ENCODE assay signal across 9 mouse cellular contexts in the genomic region with DNA sequence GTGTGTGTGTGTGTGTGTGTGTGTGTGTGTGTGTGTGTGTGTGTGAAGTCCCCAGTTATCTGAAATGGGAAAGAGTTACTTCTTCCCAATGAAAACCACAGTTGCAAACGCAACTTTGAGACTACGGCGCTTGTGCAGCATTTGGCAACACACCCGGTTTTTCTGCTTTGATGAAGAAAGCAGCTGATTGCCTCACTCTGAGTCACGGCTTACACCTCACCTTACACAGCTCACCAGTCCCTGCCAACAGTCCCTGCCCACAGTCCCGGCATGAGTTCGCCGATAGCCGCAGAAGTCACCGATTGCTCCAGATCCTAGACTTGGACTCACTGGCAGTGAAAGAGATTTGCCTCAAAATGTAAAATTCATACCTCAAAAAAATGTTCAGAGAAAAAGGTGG. TPM values are rescaled to one million over a fixed set of nuclear protein-coding genes. Genes with fewer than 3 reads are reported as not detected.
DNase-seq lines count a peak whose midpoint lies in the region; ATAC-seq and TF ChIP-seq lines count a peak whose summit lies in the region.
"Had no signal": no experiment of that assay in that cellular context is flagged by ENCODE, and none has a peak within 500 bp of the region (broad histone marks: within the 10 kb centered on the region; RNA-seq: fewer than 3 reads in every experiment).

No protein-coding gene starts in this region.

- peak; percentile 76 for DNase-seq in 3134 (ENCODE audit: extremely low read depth, insufficient read length, low spot score)
- DNase-seq in NIH3T3 (ENCODE audit: low read depth) = peak; percentile 91
- DNase-seq in urinary bladder, postnatal 36 days (ENCODE audit: low spot score in 2 of 2) = peak; percentile 66 to 82
- DNase-seq in embryo, embryonic 9.5 days (ENCODE audit: extremely low spot score) = no peak
- no peak for DNase-seq in embryo, embryonic 10.5 days (ENCODE audit: low spot score)

- H3K27me3 ChIP-seq in myocyte (ENCODE audit: control insufficient read depth, insufficient read depth, insufficient read length) = no peaks in the 10 kb centered on the region
- H3K27me3 ChIP-seq: limb, embryonic 13.5 days had no signal

- no peaks in the 10 kb centered on the region for H3K79me2 ChIP-seq in myocyte (ENCODE audit: control insufficient read depth, insufficient read depth)

- TF ChIP-seq POLR2A in myocyte (IDR thresholded peaks at IDR 0.05; ENCODE audit: insufficient read length, low read depth) = no peak

- peak; percentile 50 for ATAC-seq in inflammation-experienced regulatory T-cells, adult 6 months
- ATAC-seq in activated CD4-positive, CD25-positive, alpha-beta regulatory T cell, adult 4 months = no peak

- no peak overlapping the region for H3K4me3 ChIP-seq in myocyte
- H3K4me3 ChIP-seq: limb, embryonic 13.5 days had no signal

- H3K36me3 ChIP-seq in myocyte (ENCODE audit: control insufficient read depth, insufficient read depth) = no peaks in the 10 kb centered on the region
- H3K36me3 ChIP-seq: limb, embryonic 13.5 days had no signal

- no peak overlapping the region for H3ac ChIP-seq in myocyte (ENCODE audit: control insufficient read depth, insufficient read length)

- peak overlapping the region; percentile 46 for H3K4me2 ChIP-seq in myocyte (ENCODE audit: low read depth)
- H3K4me2 ChIP-seq: limb, embryonic 13.5 days had no signal

TF ChIP-seq in myocyte, 11 proteins besides CTCF, POLR2A, EP300 and RAD21:
- TF ChIP-seq CEBPB (IDR thresholded peaks at IDR 0.05; ENCODE audit: insufficient read depth, poor library complexity, severe bottlenecking) (peak; percentile 91), SRF (IDR thresholded peaks at IDR 0.05; ENCODE audit: control insufficient read depth, insufficient read length, low read depth) (no peak), MYOD1 (IDR thresholded peaks at IDR 0.05; ENCODE audit: control insufficient read depth in 1 of 3, insufficient read length in 2 of 3, low read depth in 2 of 3) (peak in 1 of 3 experiments; percentile 44), MYOG (IDR thresholded peaks at IDR 0.05; ENCODE audit: control insufficient read depth in 1 of 3, insufficient read depth in 1 of 3, insufficient read length in 2 of 3, low read depth in 2 of 3) (peak in 1 of 3 experiments; percentile 26)

RNA-seq across cellular contexts. Expression of a gene that starts 15.6 kb away (rescaled TPM):
- 10 to 100 TPM; 40.0 to 51.5 (median 43.0) TPM for polyA plus RNA-seq in inflammation-experienced regulatory T-cells, adult 6 months (2017; shearing (Covaris generic))
- 11.8 TPM for polyA plus RNA-seq in myocyte (2012; fragmentation: generic; extraction: Trizol)
- polyA plus RNA-seq in activated CD4-positive, CD25-positive, alpha-beta regulatory T cell, adult 4 months (2017; shearing (Covaris generic)) = 10 to 100 TPM; 32.3 to 44.2 TPM

Comparison
In these comparisons a context has a peak if more than half of its experiments do, and no peak if none do; other contexts are left out.
1. DNase-seq: peak in 3134 (single experiment), NIH3T3 (single experiment) and urinary bladder, postnatal 36 days (2 of 2); none in embryo, embryonic 9.5 days (single experiment) and embryo, embryonic 10.5 days (single experiment).